Mouse (Mus musculus) stomach, postnatal 0 days (tissue): Measurements from ENCODE around the gene Ak8. TPM values are rescaled to one million over a fixed set of nuclear protein-coding genes. Genes with fewer than 3 reads are reported as not detected.
A peak's percentile ranks its signal among the peaks of the same experiment; 100 is the strongest.

Source experiments
- ATAC-seq: fragments of 200-750 bp; cut with Nextera tagmentation; 2 replicates; pipeline ENCODE4 v1.8.0; 2017; ENCODE audit not compliant: low FRiP score, low TSS enrichment
- DNase-seq: peaks from one replicate; pipeline ENCODE4 v3.0.0-alpha.2; 2016; ENCODE audit warnings: low spot score
- H3K27ac ChIP-seq: fragments of 300-500 bp; sonication (generic); replicated peaks from 2 replicates; pipeline ENCODE4 v1.5.1; 2014; ENCODE audit warnings: mild to moderate bottlenecking, control low read depth
- H3K27me3 ChIP-seq: fragments of 300-500 bp; sonication (generic); 2 replicates; pipeline ENCODE4 v1.6.1; 2014; ENCODE audit warnings: low read length; ENCODE audit not compliant: control insufficient read depth, insufficient read depth
- H3K36me3 ChIP-seq: fragments of 300-500 bp; sonication (generic); 2 replicates; pipeline ENCODE4 v1.6.1; 2014; ENCODE audit warnings: low read length, mixed read lengths; ENCODE audit not compliant: control insufficient read depth, insufficient read depth
- H3K4me1 ChIP-seq: fragments of 300-500 bp; sonication (generic); replicated peaks from 2 replicates; pipeline ENCODE4 v1.6.1; 2014; ENCODE audit warnings: antibody characterized with exemption; ENCODE audit not compliant: control insufficient read depth, insufficient read depth
- H3K4me2 ChIP-seq: fragments of 300-500 bp; sonication (generic); replicated peaks from 2 replicates; pipeline ENCODE4 v1.6.1; 2014; ENCODE audit warnings: low read depth, mild to moderate bottlenecking, control low read depth, moderate library complexity
- H3K4me3 ChIP-seq: fragments of 300-500 bp; sonication (generic); 2 replicates; pipeline ENCODE4 v1.5.1; 2014; ENCODE audit warnings: low read depth, low read length, control low read depth
- H3K9ac ChIP-seq: fragments of 300-500 bp; sonication (generic); 2 replicates; pipeline ENCODE4 v1.6.1; 2014; ENCODE audit warnings: mild to moderate bottlenecking, low read length, control low read depth, mixed read lengths
- H3K9me3 ChIP-seq: fragments of 300-500 bp; sonication (generic); 2 replicates; pipeline ENCODE4 v1.6.1; 2016; ENCODE audit warnings: low read length; ENCODE audit not compliant: control insufficient read depth
- CTCF ChIP-seq: IDR thresholded peaks from 2 replicates; pipeline ENCODE4 v1.5.1; 2016; ENCODE audit warnings: antibody characterized with exemption, low read depth, mild to moderate bottlenecking, moderate library complexity
- EP300 ChIP-seq: optimal IDR thresholded peaks from 2 replicates; pipeline ENCODE3; 2016; ENCODE audit warnings: antibody characterized with exemption
- WGBS: fragments of 180-500 bp; shearing (Covaris S2); extraction: QIAGEN DNeasy Blood & Tissue Kit; methylation state at CpG from one replicate; pipeline ENCODE4 v1.1.7; 2014; 5-methylcytosine and 5-hydroxymethylcytosine counted together
- microRNA-seq: library from miRNA; unstranded; fragments of <30 nt; microRNA quantifications from one replicate; pipeline ENCODE4, GENCODE M21; 2016
- polyA plus RNA-seq: library from polyadenylated mRNA; unstranded; fragments of >200 nt; fragmentation: Nextera tagmentation; extraction: Ambion mirVana; gene quantifications from 2 replicates; pipeline ENCODE4 v1.2.1, GENCODE M21; 2015

Gene Ak8
- polyA plus RNA-seq, 1 experiment from 2014 or later, result 0.29 TPM

DNA sequence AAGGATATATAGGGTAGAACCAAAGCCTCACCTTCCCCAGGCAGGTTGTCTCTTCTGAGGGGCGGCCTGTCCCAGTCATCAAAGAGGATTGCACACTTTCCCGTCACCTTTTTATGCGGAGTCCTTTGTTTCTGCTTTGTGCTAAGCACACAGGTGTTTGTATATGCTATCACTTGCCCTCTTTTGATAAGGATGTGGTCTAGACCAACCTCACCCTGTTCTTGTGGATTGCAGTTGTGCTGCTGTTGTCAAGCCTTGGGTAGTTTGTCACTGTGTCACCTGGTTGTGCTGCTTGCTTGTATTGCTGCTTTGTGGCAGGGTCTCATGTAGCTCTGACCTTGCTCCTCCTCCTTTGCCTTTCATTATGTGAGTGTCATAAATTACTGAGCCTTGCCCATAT is 152.6 kb downstream of the Ak8 start:
- ATAC-seq, result peak; percentile 71

GRCm38 (mm10) chr2:28855773-28856172 is 155.8 kb downstream of the Ak8 start:
- H3K27me3 ChIP-seq, result no peaks in the 10 kb centered on the region
- WGBS, result 88% methylated on average over 2 of the region's 2 CpGs
- ATAC-seq (no peak), DNase-seq (no peak)
- no peak overlapping the region for H3K4me2 ChIP-seq
- no peak overlapping the region for H3K4me3 ChIP-seq
- no peak overlapping the region for H3K27ac ChIP-seq
- H3K4me1 ChIP-seq, result no peaks in the 10 kb centered on the region
- no peak overlapping the region for H3K9ac ChIP-seq
- H3K36me3 ChIP-seq, result peaks cover 6% of the 10 kb centered on the region; the same call in 1 of the 2 replicates
- no peaks in the 10 kb centered on the region for H3K9me3 ChIP-seq
- TF ChIP-seq CTCF (peak; percentile 54), EP300 (no peak)

More for the DNA sequence above, 152.6 kb downstream of the Ak8 start:
- 67% methylated on average over 3 of the region's 3 CpGs for WGBS
- Histone ChIP-seq H3K27me3 (no peaks in the 10 kb centered on the region), H3K9ac (no peak overlapping the region), H3K4me3 (no peak overlapping the region), H3K27ac (no peak overlapping the region), H3K36me3 (peaks cover 11% of the 10 kb centered on the region), H3K4me2 (no peak overlapping the region), H3K4me1 (no peaks in the 10 kb centered on the region), H3K9me3 (no peaks in the 10 kb centered on the region)
- no peak for DNase-seq
- no peak for TF ChIP-seq CTCF
- TF ChIP-seq EP300, result no peak

- H3K9ac ChIP-seq, result no peak overlapping the region
- no peak for TF ChIP-seq EP300
- no peak for TF ChIP-seq CTCF
- no peaks in the 10 kb centered on the region for H3K27me3 ChIP-seq
- H3K9me3 ChIP-seq, result no peaks in the 10 kb centered on the region
- H3K36me3 ChIP-seq, result peaks cover 11% of the 10 kb centered on the region; the same call in 1 of the 2 replicates
- no peak overlapping the region for H3K27ac ChIP-seq
- DNase-seq (no peak), ATAC-seq (no peak)
- WGBS, result 91% methylated on average over 4 of the region's 4 CpGs
- H3K4me3 ChIP-seq, result no peak overlapping the region
- no peak overlapping the region for H3K4me2 ChIP-seq
- H3K4me1 ChIP-seq, result no peaks in the 10 kb centered on the region
Measured at GRCm38 (mm10) chr2:28859303-28859702, 159.3 kb downstream of the Ak8 start.

GRCm38 (mm10) chr2:28860678-28861423 is 160.9 kb downstream of the Ak8 start:
- H3K27ac ChIP-seq, result no peak overlapping the region
- H3K4me3 ChIP-seq, result no peak overlapping the region
- no peaks in the 10 kb centered on the region for H3K4me1 ChIP-seq
- no peak overlapping the region for H3K4me2 ChIP-seq
- DNase-seq, result no peak
- no peak for ATAC-seq
- H3K9ac ChIP-seq, result no peak overlapping the region
- TF ChIP-seq CTCF (no peak), EP300 (no peak)
- H3K9me3 ChIP-seq, result no peaks in the 10 kb centered on the region
- peaks cover 14% of the 10 kb centered on the region for H3K36me3 ChIP-seq
- no peaks in the 10 kb centered on the region for H3K27me3 ChIP-seq
- WGBS, result 95% methylated on average over 8 of the region's 8 CpGs

Small RNA genes lying within 50 kb of the gene (microRNA-seq; reads per million reads assigned to microRNA genes)
- gene Mir3088, result not detected

Other genes starting within 250 kb of the Ak8 start
- gene 1700007K13Rik, start 233.8 kb upstream of the Ak8 start, polyA plus RNA-seq, result 0.63 and 1.2 TPM in 2 replicates
- gene Mrps2, start 232.1 kb upstream of the Ak8 start, polyA plus RNA-seq, result 25.3 and 28.3 TPM in 2 replicates
- gene Gbgt1, start 203.3 kb upstream of the Ak8 start, polyA plus RNA-seq, result 1.2 and 1.3 TPM in 2 replicates
- gene Gm10134, start 194.1 kb upstream of the Ak8 start, polyA plus RNA-seq, result 5.5 and 6.2 TPM in 2 replicates
- 23.9 and 26.8 TPM in 2 replicates for gene Ralgds, start 187.0 kb upstream of the Ak8 start, polyA plus RNA-seq
- 2.0 and 3.3 TPM in 2 replicates for gene Cel, start 136.8 kb upstream of the Ak8 start, polyA plus RNA-seq
- 13.1 and 14.0 TPM in 2 replicates for gene Gtf3c5, start 116.4 kb upstream of the Ak8 start, polyA plus RNA-seq
- gene Gfi1b, start 78.2 kb upstream of the Ak8 start, polyA plus RNA-seq, result 0.07 and 0.40 TPM in 2 replicates
- 4.9 and 5.1 TPM in 2 replicates for gene Tsc1, start 58.9 kb upstream of the Ak8 start, polyA plus RNA-seq
- 0.57 and 0.69 TPM in 2 replicates for gene Spaca9, start 437 bp upstream of the Ak8 start, polyA plus RNA-seq
- 3.3 and 3.9 TPM in 2 replicates for gene Gtf3c4, start 140.2 kb downstream of the Ak8 start, polyA plus RNA-seq
- 5.1 and 5.8 TPM in 2 replicates for gene Ddx31, start 140.2 kb downstream of the Ak8 start, polyA plus RNA-seq
- gene Barhl1, start 216.5 kb downstream of the Ak8 start, polyA plus RNA-seq, result not detected in 2 replicates